Mouse (Mus musculus): ENCODE measurements around the gene Gm10153.
A peak's percentile ranks its signal among the peaks of the same experiment; 100 is the strongest.
"Not testable (repeated sequence)": the region's sequence is repeated elsewhere in the genome, so short reads cannot be mapped to it uniquely, and the experiment has no call there.

The Gm10153 gene

DNA sequence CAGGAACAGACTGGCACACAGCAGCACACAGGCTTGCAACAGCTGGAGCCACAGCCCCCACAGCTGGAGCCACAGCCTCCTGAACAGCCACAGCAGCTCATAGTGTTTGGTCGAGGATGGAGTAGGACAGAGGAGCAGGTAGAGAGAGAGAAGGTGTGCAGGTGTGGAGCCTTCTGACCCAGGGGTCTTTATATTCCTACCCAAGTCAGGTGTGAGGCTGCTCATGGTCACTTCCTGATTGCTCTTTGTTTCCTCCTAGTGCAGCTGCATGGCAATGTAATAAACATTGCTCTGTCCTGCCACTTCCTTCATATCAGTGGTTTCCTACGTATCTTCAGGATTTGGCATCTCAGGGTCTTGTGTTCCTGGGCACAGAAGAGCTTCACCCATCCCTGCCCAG lies at the start of gene Gm10153:
Gm10153 (minus strand) TSS at position 101 of the 400 bp plus-strand sequence.
- no peak for DNase-seq

DNA sequence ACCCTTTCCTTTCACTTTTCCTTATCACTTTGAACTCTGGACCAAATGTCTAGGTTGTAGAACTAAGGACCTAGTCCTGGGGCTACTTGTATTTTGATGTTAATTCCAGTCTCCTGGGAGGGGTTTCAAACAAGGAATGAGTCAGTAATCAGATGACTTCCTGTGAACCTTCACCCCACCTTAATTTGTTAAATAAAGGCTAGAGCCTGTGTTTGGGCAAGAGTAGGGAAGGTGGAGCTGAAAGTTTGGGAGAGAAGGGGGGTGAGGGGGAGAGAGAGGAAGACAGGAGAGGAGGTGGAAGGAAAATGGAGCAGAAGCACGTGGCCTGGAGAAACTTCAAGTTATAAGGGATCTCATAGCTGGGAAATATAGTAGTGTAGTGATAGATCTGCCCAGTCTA lies 41.4 kb upstream of the Gm10153 start:
- DNase-seq = no peak

DNA sequence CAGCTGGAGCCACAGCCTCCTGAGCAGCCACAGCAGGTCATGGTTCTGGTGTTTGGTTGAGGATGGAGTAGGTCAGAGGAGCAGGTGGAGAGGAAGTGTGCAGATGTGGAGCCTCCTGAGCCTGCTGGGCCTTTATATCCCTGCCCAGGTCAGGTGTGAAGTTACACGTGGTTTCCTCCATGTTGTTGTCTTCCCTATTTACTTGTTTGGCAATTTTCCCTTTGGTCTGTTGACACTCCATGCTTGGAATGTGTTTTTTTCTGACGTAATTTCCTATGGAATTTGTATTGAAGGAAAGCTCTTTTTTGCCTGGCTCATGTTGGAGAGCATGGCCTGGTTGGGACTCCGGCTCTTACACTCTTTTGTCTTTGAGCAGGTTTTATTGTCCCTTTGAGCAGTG lies 39.7 kb upstream of the Gm10153 start, which contains the start of gene Krtap5-5:
Krtap5-5 (minus strand) TSS at position 101 of the 400 bp plus-strand sequence.
- DNase-seq = not testable (repeated sequence)

DNA sequence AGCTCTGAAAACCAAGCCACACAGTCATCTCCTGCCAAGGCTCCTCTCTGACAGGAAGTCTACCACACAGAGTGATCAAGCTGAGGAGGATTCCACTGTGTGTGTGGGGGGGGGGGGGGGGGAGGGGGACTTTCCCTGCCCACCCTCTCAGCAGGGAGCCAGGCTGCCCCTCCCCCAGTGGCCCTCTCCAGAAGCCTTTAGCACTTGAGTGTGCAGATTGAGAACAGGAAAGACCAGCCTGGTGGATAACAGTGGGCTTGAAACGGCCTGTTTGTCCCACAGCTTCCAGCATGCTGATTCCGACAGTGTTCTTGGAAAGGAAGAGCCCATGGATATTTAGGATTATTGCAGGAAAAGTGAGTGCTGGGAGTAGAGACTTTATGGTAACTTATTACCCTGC lies 34.3 kb upstream of the Gm10153 start:
- DNase-seq = no peak

DNA sequence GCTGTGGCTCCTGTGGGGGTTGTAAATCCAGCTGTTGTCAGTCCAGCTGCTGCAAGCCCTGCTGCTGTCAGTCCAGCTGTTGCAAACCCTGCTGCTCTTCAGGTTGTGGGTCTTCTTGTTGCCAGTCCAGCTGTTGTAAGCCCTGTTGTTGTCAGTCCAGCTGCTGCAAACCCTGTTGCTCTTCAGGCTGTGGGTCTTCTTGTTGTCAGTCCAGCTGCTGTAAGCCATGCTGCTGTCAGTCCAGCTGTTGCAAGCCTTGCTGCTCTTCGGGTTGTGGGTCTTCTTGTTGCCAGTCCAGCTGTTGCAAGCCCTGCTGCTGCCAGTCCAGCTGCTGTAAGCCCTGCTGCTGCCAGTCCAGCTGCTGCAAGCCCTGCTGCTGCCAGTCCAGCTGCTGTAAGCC lies 21.9 kb upstream of the Gm10153 start:
- not testable (repeated sequence) for DNase-seq

DNA sequence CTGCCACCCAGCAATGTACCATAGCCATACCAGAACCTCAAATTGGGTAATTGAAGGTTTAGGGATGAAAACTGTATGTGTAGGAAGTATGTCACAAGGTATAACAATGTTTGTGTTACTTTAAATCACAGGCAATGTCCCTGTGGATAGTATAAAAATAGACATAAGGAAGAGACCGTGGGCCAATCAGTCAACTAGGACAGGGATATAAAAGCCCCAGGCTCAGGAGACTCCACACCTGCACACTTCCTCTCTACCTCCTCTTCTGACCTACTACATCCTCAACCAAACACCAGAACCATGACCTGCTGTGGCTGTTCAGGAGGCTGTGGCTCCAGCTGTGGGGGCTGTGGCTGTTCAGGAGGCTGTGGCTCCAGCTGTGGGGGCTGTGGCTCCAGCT lies 21.4 kb upstream of the Gm10153 start, which contains the start of gene Gm7579:
Gm7579 (plus strand) TSS at position 301 of the 400 bp plus-strand sequence.
- DNase-seq = no peak

DNA sequence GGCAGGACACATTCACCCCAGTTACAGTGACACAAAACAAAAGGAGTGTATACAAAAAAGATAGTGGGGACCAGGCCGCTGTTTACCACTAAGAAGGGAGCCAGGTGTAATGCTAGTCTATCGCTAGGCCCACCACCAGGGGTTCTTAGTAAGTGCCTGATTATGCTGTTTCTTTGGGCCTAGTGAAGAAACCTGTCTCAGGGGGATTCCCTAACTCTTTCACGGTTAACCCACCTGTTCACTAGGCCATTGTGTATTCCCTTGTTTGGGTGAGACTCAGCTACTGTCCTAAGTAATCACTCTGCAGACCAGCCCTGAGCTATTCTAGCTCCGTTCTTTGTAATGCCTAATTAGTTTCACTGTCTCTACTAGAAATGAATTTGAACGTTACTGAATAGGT lies 16.7 kb upstream of the Gm10153 start:
- DNase-seq = not testable (repeated sequence)

DNA sequence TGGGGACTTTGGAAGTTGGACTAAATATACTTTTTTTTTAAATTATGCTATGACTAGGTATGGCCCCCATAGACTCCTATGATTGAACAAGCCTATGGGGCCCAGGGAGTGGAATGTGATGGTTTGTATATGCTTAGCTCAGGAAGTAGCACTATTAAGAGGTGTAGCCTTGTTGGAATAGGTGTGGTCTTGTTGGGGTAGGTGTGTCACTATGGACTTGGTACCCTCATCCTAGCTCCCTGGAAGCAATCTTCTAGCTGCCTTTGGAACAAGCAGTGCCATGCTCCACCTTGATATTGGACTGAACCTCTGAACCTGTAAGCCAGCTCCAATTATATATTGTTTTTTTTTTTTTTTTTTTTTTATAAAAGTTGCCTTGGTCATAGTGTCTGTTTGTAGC lies 15.3 kb upstream of the Gm10153 start:
- DNase-seq = no peak

DNA sequence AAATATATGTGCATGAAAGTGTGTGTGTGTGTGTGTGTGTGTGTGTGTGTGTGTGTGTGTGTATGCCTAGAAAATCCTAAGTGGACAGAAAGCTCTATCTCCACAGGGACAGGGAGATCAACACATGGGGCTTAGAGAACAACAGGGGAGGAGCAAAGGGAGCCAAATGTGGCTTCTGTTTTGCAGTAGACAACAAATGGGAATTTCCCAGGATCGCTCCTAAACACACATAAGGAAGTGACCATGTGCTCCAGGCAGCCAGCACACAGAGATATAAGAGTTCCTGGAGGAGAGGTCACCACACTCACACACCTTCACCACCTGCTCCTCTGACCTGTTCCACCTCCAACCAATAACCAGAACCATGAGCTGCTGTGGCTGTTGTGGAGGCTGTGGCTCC lies 10.9 kb upstream of the Gm10153 start, which contains the start of gene Krtap5-3:
Krtap5-3 (plus strand) TSS at position 301 of the 400 bp plus-strand sequence.
- no peak for DNase-seq

DNA sequence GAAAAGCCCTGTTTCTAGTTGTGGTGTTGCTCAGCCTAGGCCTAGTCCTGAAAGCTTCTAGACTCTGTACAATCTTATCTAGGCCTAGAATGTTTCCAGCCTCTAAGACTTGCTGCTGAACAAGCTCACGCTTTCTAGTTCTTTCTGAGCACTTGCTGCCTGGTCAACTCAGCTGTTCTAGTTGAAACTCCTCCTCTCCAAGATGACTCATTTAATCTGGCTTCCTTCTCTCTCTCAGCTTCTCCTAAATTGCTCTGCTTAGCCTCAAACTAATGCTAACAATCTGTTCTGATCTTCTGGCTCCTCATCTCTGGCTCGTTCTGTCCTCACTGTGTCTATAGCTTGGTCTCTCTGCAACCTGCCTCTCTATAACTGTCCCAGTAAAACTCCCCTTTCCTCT lies 8.6 kb upstream of the Gm10153 start:
- DNase-seq = no peak

DNA sequence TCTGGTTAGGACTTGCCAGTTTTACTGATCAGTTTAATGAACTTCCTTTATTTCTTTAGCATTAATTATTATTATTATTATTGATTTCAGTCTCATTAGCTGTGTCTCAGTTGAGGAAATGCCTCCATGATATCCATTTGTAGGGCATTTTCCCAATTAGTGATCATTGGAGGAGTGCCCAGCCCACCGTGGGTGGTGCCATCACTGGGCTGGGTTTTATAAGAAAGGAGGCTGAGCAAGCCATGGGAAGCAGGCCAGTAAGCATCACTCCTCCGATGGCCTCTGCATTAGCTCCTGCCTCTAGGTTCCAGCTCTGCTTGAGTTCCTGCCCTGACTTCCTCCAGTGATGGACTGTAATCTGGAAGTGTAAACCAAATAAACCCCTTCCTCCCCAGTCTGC lies 2.0 kb downstream of the Gm10153 start:
- no peak for DNase-seq

DNA sequence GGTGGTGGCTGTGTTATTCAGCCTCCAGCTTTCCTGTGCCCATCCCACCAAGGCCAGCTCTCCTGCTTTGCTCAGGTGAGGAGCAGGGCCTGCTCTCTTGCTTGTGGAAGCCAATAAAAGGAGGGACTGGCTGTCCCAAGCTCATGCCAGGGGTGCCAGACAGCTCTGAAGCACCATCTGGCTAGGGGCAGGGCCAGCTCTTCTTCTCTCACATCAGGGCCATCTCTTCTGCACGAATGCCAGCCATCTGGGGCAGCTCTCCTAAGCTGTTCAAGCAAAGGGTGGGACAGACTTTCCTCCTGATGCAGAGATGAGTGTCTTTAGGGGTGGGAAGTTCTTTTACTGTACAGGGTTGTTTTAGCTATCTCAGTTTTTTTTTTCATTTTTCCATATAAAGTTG lies 9.2 kb downstream of the Gm10153 start:
- DNase-seq = no peak

DNA sequence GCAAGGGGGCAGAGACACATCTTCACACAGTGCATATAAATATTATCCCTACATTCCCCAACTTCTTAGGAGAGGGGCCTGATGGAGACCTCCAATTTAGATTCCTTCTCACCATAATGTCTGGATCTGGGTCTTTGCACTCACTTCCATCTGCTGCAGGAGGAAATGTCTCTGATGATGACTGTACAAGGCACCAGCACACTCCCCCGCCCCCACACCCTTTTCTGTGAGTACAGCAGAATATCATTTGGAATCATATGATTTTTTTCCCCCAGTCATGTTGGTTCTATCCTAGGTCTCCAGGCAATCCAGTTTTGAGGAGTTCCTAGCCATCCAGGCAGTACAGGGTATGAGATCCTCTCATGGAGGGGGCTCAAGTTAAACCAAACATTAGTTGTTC lies 11.5 kb downstream of the Gm10153 start:
- DNase-seq = no peak

DNA sequence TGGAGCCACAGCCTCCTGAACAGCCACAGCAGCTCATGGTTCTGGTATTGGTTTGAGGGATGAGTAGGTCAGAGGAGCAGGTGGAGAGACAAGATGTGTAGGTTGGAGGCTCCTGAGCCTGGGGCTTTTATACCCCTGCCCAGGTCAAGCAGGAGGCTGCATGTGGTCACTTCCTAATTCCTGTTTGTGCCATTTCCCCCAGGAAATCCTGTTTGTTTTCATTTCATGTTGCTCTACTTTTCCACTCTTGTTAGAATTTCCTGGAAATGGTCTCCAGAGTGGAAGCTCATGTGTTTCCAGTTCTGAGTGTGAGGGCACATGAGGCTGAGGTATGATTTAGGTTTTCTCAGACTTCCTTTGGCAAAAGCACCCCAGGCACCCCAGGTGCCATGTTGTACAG lies 14.3 kb downstream of the Gm10153 start, which contains the start of gene Krtap5-2:
Krtap5-2 (minus strand) TSS at position 101 of the 400 bp plus-strand sequence.
- not testable (repeated sequence) for DNase-seq

DNA sequence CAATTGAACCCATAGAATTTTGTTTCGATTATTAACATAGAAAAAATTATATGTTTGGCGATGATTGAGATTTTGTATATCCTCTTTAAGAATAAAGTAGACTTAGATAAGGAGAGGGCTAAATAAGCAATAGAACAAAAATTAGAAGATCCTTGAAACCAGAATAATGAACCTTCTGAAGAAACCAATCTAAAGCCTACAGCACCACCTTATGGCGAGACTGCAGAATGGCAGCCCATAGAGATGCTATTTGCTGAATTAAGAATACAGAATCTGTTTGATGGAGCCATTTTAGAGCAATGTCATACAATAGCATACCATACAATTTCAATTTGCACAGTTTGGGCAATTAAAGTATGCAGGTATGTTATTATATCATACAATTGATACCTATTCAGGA lies 20.4 kb downstream of the Gm10153 start:
- no peak for DNase-seq

DNA sequence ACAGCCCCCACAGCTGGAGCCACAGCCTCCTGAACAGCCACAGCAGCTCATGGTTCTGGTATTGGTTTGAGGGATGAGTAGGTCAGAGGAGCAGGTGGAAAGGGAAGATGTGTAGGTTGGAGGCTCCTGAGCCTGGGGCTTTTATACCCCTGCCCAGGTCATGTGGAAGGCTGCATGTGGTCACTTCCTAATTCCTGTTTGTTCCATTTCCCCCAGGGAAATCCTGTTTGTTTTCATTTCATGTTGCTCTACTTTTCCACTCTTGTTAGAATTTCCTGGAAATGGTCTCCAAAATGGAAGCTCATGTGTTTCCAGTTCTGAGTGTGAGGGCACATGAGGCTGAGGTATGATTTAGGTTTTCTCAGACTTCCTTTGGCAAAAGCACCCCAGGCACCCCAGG lies 24.6 kb downstream of the Gm10153 start, which contains the start of gene Gm4553:
Gm4553 (minus strand) TSS at position 101 of the 400 bp plus-strand sequence.
- DNase-seq = not testable (repeated sequence)

DNA sequence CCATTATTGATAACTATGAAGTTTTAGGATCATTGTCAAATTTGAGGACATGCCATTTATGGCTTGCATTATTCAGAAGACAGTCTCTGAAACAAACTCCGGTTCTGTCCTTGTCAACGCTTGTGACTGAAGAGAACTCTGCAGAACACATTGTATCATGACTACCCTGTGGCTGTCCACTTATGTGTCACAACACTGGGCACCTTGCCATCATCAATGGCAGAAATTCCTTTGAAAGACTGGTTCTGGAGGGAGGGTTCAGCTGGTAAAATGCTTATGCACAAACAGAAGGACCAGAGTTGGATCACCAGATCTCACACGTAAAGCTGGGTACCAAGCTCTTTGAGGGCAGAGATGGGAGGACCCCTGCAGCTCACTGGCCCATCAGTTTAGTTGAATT lies 30.8 kb downstream of the Gm10153 start:
- no peak for DNase-seq

DNA sequence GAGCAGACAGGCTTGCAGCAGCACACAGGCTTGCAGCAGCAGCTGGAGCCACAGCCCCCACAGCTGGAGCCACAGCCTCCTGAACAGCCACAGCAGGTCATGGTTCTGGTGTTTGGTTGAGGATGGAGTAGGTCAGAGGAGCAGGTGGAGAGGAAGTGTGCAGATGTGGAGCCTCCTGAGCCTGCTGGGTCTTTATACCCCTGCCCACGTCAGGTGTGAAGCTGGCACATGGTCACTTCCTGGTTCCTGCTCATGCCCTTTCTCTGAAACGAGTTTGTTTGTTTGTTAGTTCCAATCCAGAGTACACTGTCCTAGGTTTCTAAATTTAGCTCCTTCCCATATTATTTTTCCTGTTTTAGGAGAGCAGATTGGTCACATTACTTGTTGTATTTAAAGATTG lies 33.2 kb downstream of the Gm10153 start, which contains the start of gene Gm29735:
Gm29735 (minus strand) TSS at position 101 of the 400 bp plus-strand sequence.
- DNase-seq = not testable (repeated sequence)

DNA sequence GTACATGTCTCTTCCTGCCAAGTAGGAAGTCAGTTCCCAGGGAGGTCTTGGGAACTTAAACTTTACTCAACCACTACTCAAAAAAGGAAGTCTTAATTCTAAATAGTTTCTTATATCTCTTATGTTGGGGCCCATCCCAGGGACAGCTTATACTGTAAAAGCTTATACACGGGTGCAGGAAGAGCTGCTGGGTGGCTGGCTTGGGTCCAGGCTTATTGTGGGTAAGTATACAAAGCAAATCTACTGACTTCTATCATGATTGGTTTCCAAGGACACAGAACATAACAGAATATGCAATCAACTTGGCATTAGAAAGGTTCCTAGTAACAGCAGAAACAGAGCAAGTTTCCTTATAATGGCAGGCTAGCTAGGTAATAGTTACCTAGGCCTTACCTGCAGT lies 34.9 kb downstream of the Gm10153 start:
- DNase-seq = no peak

DNA sequence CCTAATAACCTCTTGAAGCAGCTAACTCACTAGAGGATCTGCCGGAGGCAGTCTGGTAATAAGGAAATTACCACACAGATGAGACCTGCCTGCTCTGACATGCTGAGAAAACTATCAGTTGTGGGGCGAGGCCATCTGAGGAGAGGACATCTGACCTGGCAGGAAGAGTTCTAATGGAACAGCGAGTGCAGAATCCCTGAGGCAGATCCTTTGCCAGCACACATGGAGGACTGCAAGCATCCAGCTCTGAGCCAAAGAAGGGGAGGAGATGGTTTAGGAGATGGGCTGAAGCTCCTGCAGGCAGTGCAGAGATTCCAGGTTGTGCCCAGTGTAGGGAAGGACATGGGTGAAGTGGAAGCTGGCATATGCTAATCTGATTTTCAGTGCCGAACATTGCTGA lies 38.0 kb downstream of the Gm10153 start:
- DNase-seq = no peak

DNA sequence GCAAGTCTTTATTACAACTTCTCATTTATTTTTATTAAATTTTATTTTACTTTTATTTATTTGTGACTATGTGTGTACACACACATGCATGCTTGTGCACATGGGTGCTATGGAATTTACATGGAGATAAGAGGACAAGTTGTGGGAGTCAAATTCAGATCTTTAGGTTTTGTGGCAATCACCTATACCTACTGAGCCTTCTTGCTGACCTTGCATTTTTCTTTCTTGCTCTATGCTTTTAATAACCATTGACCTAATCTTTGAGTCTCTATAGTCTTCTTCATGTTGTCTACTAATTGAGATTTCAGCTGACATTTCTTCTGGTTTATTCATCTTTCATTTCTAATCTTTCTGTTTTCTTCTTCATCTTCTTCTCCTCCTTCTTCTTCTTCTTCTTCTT lies 41.6 kb downstream of the Gm10153 start:
- no peak for DNase-seq

DNA sequence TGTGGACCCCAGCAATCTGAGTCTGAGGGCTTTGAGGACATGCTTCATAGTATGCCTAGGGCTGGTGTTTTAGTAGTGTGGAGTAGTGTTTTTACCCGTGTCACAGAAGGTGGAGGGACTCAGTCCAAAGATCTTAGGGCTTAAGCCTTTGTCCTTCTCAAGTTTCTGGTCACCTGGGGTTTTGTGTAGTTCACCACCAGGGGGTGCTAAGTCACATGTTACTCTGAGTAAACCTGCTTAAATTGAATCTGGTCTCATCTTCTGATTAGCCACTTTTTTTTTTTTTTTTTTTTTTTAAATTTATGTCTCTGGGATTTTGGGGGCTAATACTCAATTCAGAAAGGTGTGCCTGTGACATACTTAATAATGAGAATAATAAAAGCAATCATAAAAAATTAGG lies 44.2 kb downstream of the Gm10153 start:
- DNase-seq = peak; percentile 21

DNA sequence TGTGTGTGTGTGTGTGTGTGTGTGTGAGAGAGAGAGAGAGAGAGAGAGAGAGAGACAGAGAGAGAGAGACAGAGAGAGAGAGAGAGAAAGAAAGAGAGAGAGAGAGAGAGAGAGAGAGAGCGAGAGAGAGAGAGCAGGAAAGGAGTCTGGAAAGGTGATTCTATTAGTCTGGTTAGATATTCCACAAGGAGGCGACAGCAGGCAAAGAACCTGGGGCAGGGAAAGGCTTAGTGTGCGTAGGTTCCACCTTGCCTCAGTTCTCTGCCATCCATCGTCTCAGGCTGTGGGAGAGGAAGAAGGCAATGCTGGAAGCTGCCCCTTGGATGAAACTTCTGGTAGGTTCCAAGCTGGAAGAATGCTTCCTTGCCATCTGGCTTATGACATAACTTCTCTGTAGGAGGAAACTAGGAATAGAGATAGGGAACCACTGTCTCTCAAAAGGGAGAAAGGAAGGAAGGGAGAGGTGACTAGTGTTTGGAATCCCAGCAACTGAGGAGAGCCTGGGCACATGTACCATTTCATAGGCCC lies 44.7 kb downstream of the Gm10153 start:
- DNase-seq = no peak

DNA sequence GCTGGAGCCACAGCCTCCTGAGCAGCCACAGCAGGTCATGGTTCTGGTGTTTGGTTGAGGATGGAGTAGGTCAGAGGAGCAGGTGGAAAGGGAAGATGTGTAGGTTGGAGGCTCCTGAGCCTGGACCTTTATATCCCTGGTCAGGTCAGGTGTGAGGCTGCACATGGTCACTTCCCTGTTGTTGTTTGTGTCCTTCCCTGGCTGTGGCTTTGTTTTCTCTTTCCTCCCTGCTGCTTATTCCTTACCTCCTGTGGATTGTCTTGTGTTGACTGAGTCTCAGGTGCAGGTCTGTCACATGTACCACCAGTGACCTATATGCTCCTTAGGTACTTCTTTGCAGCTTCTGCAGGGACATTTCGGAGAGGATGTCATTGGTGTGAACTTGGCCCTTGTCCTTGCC lies 45.7 kb downstream of the Gm10153 start, which contains the start of gene Gm45337:
Gm45337 (minus strand) TSS at position 101 of the 400 bp plus-strand sequence.
- DNase-seq = no peak

DNA sequence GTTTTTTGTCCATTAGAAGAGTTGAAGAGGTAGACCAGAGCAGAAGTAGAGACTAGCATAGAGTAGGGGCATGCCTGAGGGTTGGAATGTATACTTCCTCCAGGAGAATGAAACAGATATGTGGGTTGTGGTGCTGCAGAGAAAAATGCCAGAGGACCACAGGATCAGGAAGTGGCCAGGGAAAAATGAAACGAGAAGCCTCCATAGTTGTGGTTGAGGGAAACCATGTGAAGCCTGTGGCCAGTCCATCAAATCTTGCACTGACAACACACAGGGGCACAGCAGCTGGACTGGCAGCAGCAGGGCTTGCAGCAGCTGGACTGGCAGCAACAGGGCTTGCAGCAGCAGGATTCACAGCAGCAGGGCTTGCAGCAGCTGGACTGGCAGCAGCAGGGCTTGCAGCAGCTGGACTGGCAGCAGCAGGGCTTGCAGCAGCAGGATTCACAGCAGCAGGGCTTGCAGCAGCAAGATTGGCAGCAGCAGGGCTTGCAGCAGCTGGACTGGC lies 46.6 kb downstream of the Gm10153 start:
- DNase-seq = not testable (repeated sequence)

Measured in kidney, adult 11 months (tissue).